Mouse (Mus musculus) embryonic fibroblast, embryonic 13.5 days (primary cell): Measurements from ENCODE around the gene Phf21a. TPM values are rescaled to one million over a fixed set of nuclear protein-coding genes. Genes with fewer than 3 reads are reported as not detected.
A peak's percentile ranks its signal among the peaks of the same experiment; 100 is the strongest.

Source experiments
- H3K27ac ChIP-seq: 2 replicates; pipeline ENCODE4 v1.5.1; 2012; ENCODE audit warnings: low read length, control low read depth, inconsistent platforms; ENCODE audit not compliant: insufficient read depth
- H3K4me1 ChIP-seq: 2 replicates; pipeline ENCODE4 v1.6.1; 2011; ENCODE audit warnings: low read length; ENCODE audit not compliant: control insufficient read depth, insufficient read depth
- H3K4me3 ChIP-seq: 2 replicates; pipeline ENCODE4 v1.5.1; 2011; ENCODE audit warnings: mild to moderate bottlenecking, control low read depth, low read length; ENCODE audit not compliant: insufficient read depth
- CTCF ChIP-seq: IDR thresholded peaks from 2 replicates; pipeline ENCODE4 v1.5.1; 2011; ENCODE audit warnings: mild to moderate bottlenecking, control low read depth, low read length, moderate library complexity, borderline replicate concordance; ENCODE audit not compliant: insufficient read depth
- POLR2A ChIP-seq: IDR thresholded peaks from 2 replicates; pipeline ENCODE4 v1.6.1; 2011; ENCODE audit warnings: low read depth, mild to moderate bottlenecking, control low read depth, low read length, moderate library complexity
- polyA plus RNA-seq: library from polyadenylated mRNA; stranded (reverse); fragments of >200 nt; gene quantifications from 2 replicates; pipeline ENCODE4 v1.2.4, GENCODE M21; 2011; ENCODE audit warnings: low read depth; ENCODE audit not compliant: missing spikeins, insufficient read length

Gene Phf21a
- polyA plus RNA-seq, 1 experiment, result 89.7 TPM

GRCm38 (mm10) chr2:92173186-92173585 is 80.3 kb downstream of the Phf21a start:
- no peak overlapping the region for H3K27ac ChIP-seq
- H3K4me3 ChIP-seq, result no peak overlapping the region
- no peaks in the 10 kb centered on the region for H3K4me1 ChIP-seq
- TF ChIP-seq POLR2A, result no peak
- no peak for TF ChIP-seq CTCF

GRCm38 (mm10) chr2:92174265-92174664 is 81.3 kb downstream of the Phf21a start:
- no peaks in the 10 kb centered on the region for H3K4me1 ChIP-seq
- no peak for TF ChIP-seq CTCF
- H3K27ac ChIP-seq, result no peak overlapping the region

GRCm38 (mm10) chr2:92175002-92175401 is 82.1 kb downstream of the Phf21a start:
- no peak for TF ChIP-seq CTCF
- no peak for TF ChIP-seq POLR2A
- no peaks in the 10 kb centered on the region for H3K4me1 ChIP-seq
- no peak overlapping the region for H3K4me3 ChIP-seq
- no peak overlapping the region for H3K27ac ChIP-seq

More at GRCm38 (mm10) chr2:92174265-92174664, 81.3 kb downstream of the Phf21a start:
- no peak overlapping the region for H3K4me3 ChIP-seq

- no peak for TF ChIP-seq CTCF
- TF ChIP-seq POLR2A, result no peak
- no peaks in the 10 kb centered on the region for H3K4me1 ChIP-seq
- H3K27ac ChIP-seq, result no peak overlapping the region
- no peak overlapping the region for H3K4me3 ChIP-seq
These were observed 83.4 kb downstream of the Phf21a start for GRCm38 (mm10) chr2:92176292-92176691.

GRCm38 (mm10) chr2:92182146-92182756 is 89.3 kb downstream of the Phf21a start:
- Histone ChIP-seq H3K4me1 (peaks cover 3% of the 10 kb centered on the region; the same call in 1 of the 2 replicates), H3K27ac (peak overlapping the region; percentile 49; the same call in 1 of the 2 replicates), H3K4me3 (peak overlapping the region; percentile 48)
- no peak for TF ChIP-seq POLR2A
- no peak for TF ChIP-seq CTCF

GRCm38 (mm10) chr2:92182981-92183501 is 90.1 kb downstream of the Phf21a start:
- H3K4me1 ChIP-seq, result peaks cover 3% of the 10 kb centered on the region; the same call in 1 of the 2 replicates
- H3K4me3 ChIP-seq, result peak overlapping the region; percentile 44
- TF ChIP-seq CTCF (no peak), POLR2A (peak; percentile 65)
- peak overlapping the region; percentile 49; the same call in 1 of the 2 replicates for H3K27ac ChIP-seq

GRCm38 (mm10) chr2:92183613-92184076 is 90.7 kb downstream of the Phf21a start:
- Histone ChIP-seq H3K4me3 (peak overlapping the region; percentile 94), H3K4me1 (peaks cover 3% of the 10 kb centered on the region; the same call in 1 of the 2 replicates), H3K27ac (peak overlapping the region; percentile 93)
- TF ChIP-seq POLR2A (peak; percentile 59), CTCF (no peak)

- H3K4me1 ChIP-seq, result peaks cover 3% of the 10 kb centered on the region; the same call in 1 of the 2 replicates
- peak; percentile 77 for TF ChIP-seq POLR2A
- TF ChIP-seq CTCF, result no peak
- H3K27ac ChIP-seq, result peak overlapping the region; percentile 93
- H3K4me3 ChIP-seq, result peak overlapping the region; percentile 94
These were observed 91.4 kb downstream of the Phf21a start for GRCm38 (mm10) chr2:92184077-92184921.

GRCm38 (mm10) chr2:92185062-92185765 is 92.3 kb downstream of the Phf21a start:
- no peak for TF ChIP-seq CTCF
- TF ChIP-seq POLR2A, result peak; percentile 51
- Histone ChIP-seq H3K27ac (peak overlapping the region; percentile 82), H3K4me1 (peaks cover 3% of the 10 kb centered on the region; the same call in 1 of the 2 replicates), H3K4me3 (peak overlapping the region; percentile 94)
